Mouse (Mus musculus): Measurements from ENCODE around the gene Rhoj.
"Not testable (repeated sequence)": the region's sequence is repeated elsewhere in the genome, so short reads cannot be mapped to it uniquely, and the experiment has no call there.

The Rhoj gene

GRCm38 (mm10) chr12:75349537-75349936 is 41.4 kb downstream of the Rhoj start:
- DNase-seq (ENCODE audit: low spot score in 2 of 2) = not testable (repeated sequence)

- no peak for DNase-seq (ENCODE audit: low spot score in 2 of 2)
Observed at GRCm38 (mm10) chr12:75350750-75351149, 42.6 kb downstream of the Rhoj start.

- no peak for DNase-seq (ENCODE audit: low spot score in 2 of 2)
Observed at GRCm38 (mm10) chr12:75351846-75352245, 43.7 kb downstream of the Rhoj start.

- peak in 1 of 2 experiments; percentile 28 for DNase-seq (ENCODE audit: low spot score in 2 of 2)
Observed at GRCm38 (mm10) chr12:75352410-75352809, 44.3 kb downstream of the Rhoj start.

- no peak for DNase-seq (ENCODE audit: low spot score in 2 of 2)
Observed at GRCm38 (mm10) chr12:75354354-75354753, 46.2 kb downstream of the Rhoj start.

- DNase-seq (ENCODE audit: low spot score in 2 of 2) = no peak
Observed at GRCm38 (mm10) chr12:75357781-75358180, 49.7 kb downstream of the Rhoj start.

- DNase-seq (ENCODE audit: low spot score in 2 of 2) = peak in 1 of 2 experiments; percentile 38
Observed at GRCm38 (mm10) chr12:75358714-75359113, 50.6 kb downstream of the Rhoj start.

- no peak for DNase-seq (ENCODE audit: low spot score in 2 of 2)
Observed at GRCm38 (mm10) chr12:75359500-75359899, 51.4 kb downstream of the Rhoj start.

- no peak for DNase-seq (ENCODE audit: low spot score in 2 of 2)
Observed at GRCm38 (mm10) chr12:75359921-75360482, 51.9 kb downstream of the Rhoj start.

- DNase-seq (ENCODE audit: low spot score in 2 of 2) = no peak
Observed at GRCm38 (mm10) chr12:75362456-75362855, 54.3 kb downstream of the Rhoj start.

- no peak for DNase-seq (ENCODE audit: low spot score in 2 of 2)
Observed at GRCm38 (mm10) chr12:75364416-75364815, 56.3 kb downstream of the Rhoj start.

GRCm38 (mm10) chr12:75365621-75366124 is 57.6 kb downstream of the Rhoj start:
- DNase-seq (ENCODE audit: low spot score in 2 of 2) = no peak

- no peak for DNase-seq (ENCODE audit: low spot score in 2 of 2)
Observed at GRCm38 (mm10) chr12:75367371-75367770, 59.2 kb downstream of the Rhoj start.

- peak in 1 of 2 experiments; percentile 58 for DNase-seq (ENCODE audit: low spot score in 2 of 2)
Observed at GRCm38 (mm10) chr12:75368527-75368926, 60.4 kb downstream of the Rhoj start.

GRCm38 (mm10) chr12:75369418-75369851 is 61.3 kb downstream of the Rhoj start:
- no peak for DNase-seq (ENCODE audit: low spot score in 2 of 2)

- DNase-seq (ENCODE audit: low spot score in 2 of 2) = peak in 1 of 2 experiments; percentile 6
Observed at GRCm38 (mm10) chr12:75374437-75374836, 66.3 kb downstream of the Rhoj start.

GRCm38 (mm10) chr12:75375060-75375459 is 66.9 kb downstream of the Rhoj start:
- peak; percentile 13 to 39 for DNase-seq (ENCODE audit: low spot score in 2 of 2)

- no peak for DNase-seq (ENCODE audit: low spot score in 2 of 2)
Observed at GRCm38 (mm10) chr12:75376126-75376525, 68.0 kb downstream of the Rhoj start.

GRCm38 (mm10) chr12:75386731-75387130 is 78.6 kb downstream of the Rhoj start:
- DNase-seq (ENCODE audit: low spot score in 2 of 2) = peak in 1 of 2 experiments; percentile 6

GRCm38 (mm10) chr12:75387156-75387555 is 79.0 kb downstream of the Rhoj start:
- no peak for DNase-seq (ENCODE audit: low spot score in 2 of 2)

GRCm38 (mm10) chr12:75387846-75388245 is 79.7 kb downstream of the Rhoj start:
- DNase-seq (ENCODE audit: low spot score in 2 of 2) = no peak

- no peak for DNase-seq (ENCODE audit: low spot score in 2 of 2)
Observed at GRCm38 (mm10) chr12:75388521-75388920, 80.4 kb downstream of the Rhoj start.

- peak in 1 of 2 experiments; percentile 57 for DNase-seq (ENCODE audit: low spot score in 2 of 2)
Observed at GRCm38 (mm10) chr12:75389308-75390135, 81.4 kb downstream of the Rhoj start.

Measured in cerebellum, postnatal 4 days (tissue).